Mouse (Mus musculus) cerebellum, adult 2 months (tissue): Measurements from ENCODE around the gene Akr1b8. TPM values are rescaled to one million over a fixed set of nuclear protein-coding genes. Genes with fewer than 3 reads are reported as not detected.
"Not testable (repeated sequence)": the region's sequence is repeated elsewhere in the genome, so short reads cannot be mapped to it uniquely, and the experiment has no call there.

ENCODE experiments used
- DNase-seq, 2 experiments: peaks; one replicate each; pipeline ENCODE4 v3.0.0; 2021
- H3K27ac ChIP-seq: fragments of 200-500 bp; 2 replicates; pipeline ENCODE4 v1.5.1; 2012; ENCODE audit warnings: low read length, control low read depth, inconsistent platforms; ENCODE audit not compliant: insufficient read depth
- H3K27me3 ChIP-seq: fragments of 200-500 bp; 2 replicates; pipeline ENCODE4 v1.6.1; 2012; ENCODE audit warnings: inconsistent platforms, mild to moderate bottlenecking, low read length, moderate library complexity; ENCODE audit not compliant: control insufficient read depth, insufficient read depth
- H3K4me1 ChIP-seq: fragments of 200-500 bp; 2 replicates; pipeline ENCODE4 v1.6.1; 2011; ENCODE audit warnings: low read length; ENCODE audit not compliant: control insufficient read depth, insufficient read depth
- H3K4me3 ChIP-seq: fragments of 200-500 bp; replicated peaks from 2 replicates; pipeline ENCODE3; 2011; ENCODE audit warnings: mild to moderate bottlenecking, low read depth, low read length, control low read depth; ENCODE audit not compliant: insufficient read depth
- CTCF ChIP-seq: fragments of 200-500 bp; IDR thresholded peaks from 2 replicates; pipeline ENCODE4 v1.5.1; 2011; ENCODE audit warnings: low read depth, mild to moderate bottlenecking, control low read depth, low read length, moderate library complexity, borderline replicate concordance; ENCODE audit not compliant: insufficient read depth
- POLR2A ChIP-seq: fragments of 200-500 bp; IDR thresholded peaks from 2 replicates; pipeline ENCODE4 v1.6.1; 2011; ENCODE audit warnings: low read length, control low read depth, borderline replicate concordance; ENCODE audit not compliant: insufficient read depth
- WGBS: fragments of 180-500 bp; shearing (Covaris S2); methylation state at CpG from one replicate; pipeline ENCODE4 v1.1.7; 2018; 5-methylcytosine and 5-hydroxymethylcytosine counted together
- polyA plus RNA-seq: library from polyadenylated mRNA; depleted of rRNA; stranded (reverse); fragments of >200 nt; gene quantifications from 2 replicates; pipeline ENCODE4 v1.2.3, GENCODE M21; 2012

The Akr1b8 gene
- polyA plus RNA-seq, 1 experiment = 1.6 TPM

GRCm38 (mm10) chr6:34371700-34372351, 17.9 kb downstream of the Akr1b8 start:
- H3K4me3 ChIP-seq = no peak overlapping the region
- WGBS = 23% methylated on average over 18 of the region's 18 CpGs
- TF ChIP-seq POLR2A (no peak), CTCF (peak; percentile 40; the same call in 1 of the 2 replicates)
- no peak overlapping the region for H3K27ac ChIP-seq
- peak; percentile 64 to 73 for DNase-seq
- no peaks in the 10 kb centered on the region for H3K27me3 ChIP-seq
- no peaks in the 10 kb centered on the region for H3K4me1 ChIP-seq

DNA sequence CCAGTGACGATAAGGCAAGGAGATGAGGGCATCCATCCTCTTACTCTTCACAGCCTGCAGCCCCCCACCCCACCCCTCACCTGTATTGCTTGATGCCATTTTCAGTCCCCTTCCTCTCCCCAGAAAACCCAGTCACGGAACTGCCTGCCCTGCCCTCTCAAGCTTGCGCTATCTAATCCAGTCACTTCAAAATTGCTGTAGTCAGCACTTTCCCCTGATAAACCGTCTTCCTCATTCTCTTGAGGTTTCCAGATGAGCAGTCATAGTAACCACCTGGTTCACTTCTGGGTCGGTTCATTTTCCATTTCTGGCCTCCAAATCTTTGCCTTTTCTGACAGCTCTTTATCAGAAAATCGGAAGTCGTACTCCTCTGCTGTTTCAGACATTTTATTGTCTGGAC, 19.9 kb downstream of the Akr1b8 start:
- WGBS = 86% methylated on average over 7 of the region's 7 CpGs
- Histone ChIP-seq H3K27me3 (no peaks in the 10 kb centered on the region), H3K27ac (no peak overlapping the region), H3K4me1 (no peaks in the 10 kb centered on the region), H3K4me3 (no peak overlapping the region)
- no peak for DNase-seq
- TF ChIP-seq CTCF (no peak), POLR2A (no peak)

DNA sequence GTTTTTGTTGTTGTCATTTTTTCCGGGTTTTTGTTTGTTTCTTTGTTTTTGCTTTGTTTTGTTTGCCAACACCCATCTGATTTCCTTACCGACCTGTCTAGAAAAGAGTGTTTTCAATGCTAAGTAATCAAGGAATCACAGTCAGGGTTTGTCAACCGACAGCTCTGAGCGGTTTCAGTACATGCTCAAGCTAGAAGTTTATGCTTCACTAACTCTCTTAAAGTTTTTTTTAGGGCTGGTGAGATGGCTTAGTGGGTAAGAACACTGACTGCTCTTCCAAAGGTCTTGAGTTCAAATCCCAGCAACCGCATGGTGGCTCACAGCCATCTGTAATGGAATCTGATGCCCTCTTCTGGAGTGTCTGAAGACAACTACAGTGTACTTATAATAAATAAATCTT, 22.0 kb downstream of the Akr1b8 start:
- 78% methylated on average over 5 of the region's 5 CpGs for WGBS
- not testable (repeated sequence) for DNase-seq, H3K27ac ChIP-seq, H3K4me3 ChIP-seq, H3K27me3 ChIP-seq, H3K4me1 ChIP-seq

GRCm38 (mm10) chr6:34383401-34383800, 29.5 kb downstream of the Akr1b8 start:
- no peaks in the 10 kb centered on the region for H3K27me3 ChIP-seq
- no peak for TF ChIP-seq POLR2A
- no peak for TF ChIP-seq CTCF
- no peak overlapping the region for H3K27ac ChIP-seq
- H3K4me3 ChIP-seq = no peak overlapping the region
- peak; percentile 5 to 10 for DNase-seq
- no peaks in the 10 kb centered on the region for H3K4me1 ChIP-seq
- 45% methylated on average over 8 of the region's 8 CpGs for WGBS

- Histone ChIP-seq H3K27me3 (no peaks in the 10 kb centered on the region), H3K4me3 (peak within 1 kb of the TSS; percentile 65), H3K4me1 (no peaks in the 10 kb centered on the region), H3K27ac (no peak within 1 kb of the TSS)
- peak; percentile 75 to 79 for DNase-seq
- 1% methylated on average over 17 of the region's 17 CpGs for WGBS
- no peak for TF ChIP-seq POLR2A
- no peak for TF ChIP-seq CTCF
These were observed 30.3 kb downstream of the Akr1b8 start, which contains the start of gene Akr1b10 for GRCm38 (mm10) chr6:34384110-34384661. Gene Akr1b10, plus strand, starts transcription at chr6:34384218.

DNA sequence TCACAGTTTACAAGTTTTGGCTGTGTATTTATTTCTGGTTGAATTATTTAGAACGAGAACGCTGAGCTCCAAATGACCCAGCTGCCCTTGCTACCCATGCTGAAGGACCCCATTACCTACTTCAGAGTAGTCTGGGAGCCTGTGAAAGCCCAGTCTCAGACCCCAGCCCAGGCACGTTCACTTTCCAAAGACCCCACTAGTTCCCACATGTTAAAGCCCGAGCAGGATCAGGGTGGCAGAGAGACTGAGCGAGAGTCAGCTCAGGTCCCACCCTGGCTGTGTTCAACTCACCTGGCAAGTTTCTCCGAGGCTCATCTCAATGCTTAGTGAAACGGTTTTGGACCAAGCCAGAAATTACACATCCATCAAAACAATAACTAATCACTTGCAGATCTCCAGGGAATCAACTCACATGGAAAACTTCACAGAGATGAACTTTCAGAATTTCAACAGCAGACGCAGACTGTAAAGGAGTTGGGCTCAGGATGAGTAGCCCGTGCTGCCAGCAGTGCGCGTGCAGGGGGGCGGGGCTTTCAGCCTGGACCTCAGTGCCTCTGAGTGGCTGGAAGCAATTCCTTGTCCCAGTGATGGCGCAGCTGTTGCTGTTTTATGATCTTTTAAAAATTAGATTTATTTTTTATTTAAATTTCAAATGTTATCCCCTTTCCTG, 30.9 kb downstream of the Akr1b8 start:
- Histone ChIP-seq H3K4me1 (no peaks in the 10 kb centered on the region), H3K27ac (no peak overlapping the region), H3K27me3 (no peaks in the 10 kb centered on the region), H3K4me3 (no peak overlapping the region)
- TF ChIP-seq POLR2A (no peak), CTCF (no peak)
- peak; percentile 23 to 34 for DNase-seq
- 7% methylated on average over 13 of the region's 13 CpGs for WGBS

DNA sequence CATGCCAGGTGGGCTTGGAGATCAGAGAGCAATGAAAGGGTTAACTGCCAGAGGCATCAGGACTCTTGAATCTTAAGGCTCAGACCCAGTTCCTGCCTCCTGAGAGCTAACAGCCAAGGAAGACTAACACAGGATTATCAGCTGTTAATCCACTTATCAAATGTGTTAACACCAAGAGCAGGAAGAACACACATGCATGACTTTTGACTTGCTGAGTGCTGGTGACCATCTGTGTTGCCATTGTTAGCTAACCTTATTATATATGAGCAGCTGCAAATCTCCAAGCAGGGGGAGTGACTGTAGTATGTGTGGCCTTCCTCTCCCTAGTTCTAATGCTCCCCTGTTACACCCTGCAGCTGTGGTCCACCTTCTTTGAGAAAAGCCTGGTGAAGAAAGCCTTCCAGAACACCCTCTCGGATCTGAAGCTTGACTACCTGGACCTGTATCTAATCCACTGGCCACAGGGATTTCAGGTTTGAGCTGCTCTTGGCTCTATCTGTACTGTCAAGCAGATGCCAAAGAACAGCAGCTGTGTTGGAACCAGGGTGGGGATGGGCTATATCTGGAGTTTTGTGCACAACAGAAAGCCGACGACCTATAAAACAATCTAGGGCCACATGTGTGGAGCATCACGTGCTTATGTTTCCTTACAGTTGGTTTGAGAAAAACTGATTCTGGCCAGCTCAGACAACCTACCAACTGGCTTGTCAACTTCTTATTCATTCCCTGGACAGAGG, 34.7 kb downstream of the Akr1b8 start:
- DNase-seq = no peak
- no peak overlapping the region for H3K4me3 ChIP-seq
- no peaks in the 10 kb centered on the region for H3K4me1 ChIP-seq
- no peak overlapping the region for H3K27ac ChIP-seq
- 46% methylated on average over 4 of the region's 4 CpGs for WGBS
- no peak for TF ChIP-seq CTCF
- no peak for TF ChIP-seq POLR2A
- H3K27me3 ChIP-seq = no peaks in the 10 kb centered on the region

DNA sequence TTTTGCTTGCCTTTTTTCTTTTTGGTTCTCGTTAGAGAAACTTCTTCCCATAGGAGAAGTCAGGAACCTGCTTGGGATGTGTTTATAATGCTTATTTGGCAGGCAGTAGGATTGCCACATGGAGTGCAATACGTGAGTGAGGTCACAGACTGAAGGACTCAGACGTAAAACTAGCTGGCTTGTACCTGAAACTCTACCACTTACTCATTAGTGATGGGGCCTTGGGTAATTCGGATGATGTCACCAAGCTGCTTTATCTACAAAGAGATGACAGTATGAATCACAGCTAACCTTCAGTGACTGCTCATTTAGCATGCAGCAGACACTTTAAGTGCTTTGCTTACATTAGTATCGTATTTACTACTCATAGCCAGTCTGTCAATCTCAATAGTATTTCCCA, 42.0 kb downstream of the Akr1b8 start:
- Histone ChIP-seq H3K4me1 (no peaks in the 10 kb centered on the region), H3K27me3 (no peaks in the 10 kb centered on the region), H3K27ac (no peak overlapping the region), H3K4me3 (no peak overlapping the region)
- WGBS = 74% methylated on average over 5 of the region's 5 CpGs
- DNase-seq = no peak
- no peak for TF ChIP-seq POLR2A
- TF ChIP-seq CTCF = no peak
